Mouse (Mus musculus) layer of hippocampus, adult 18-20 months (tissue): ENCODE data around the gene Rb1. TPM values are rescaled to one million over a fixed set of nuclear protein-coding genes. Genes with fewer than 3 reads are reported as not detected.

ENCODE experiments used
- DNase-seq, 2 experiments: peaks; one replicate each; pipeline ENCODE4 v3.0.0; 2022; ENCODE audit warnings: low spot score in 2 of 2
- total RNA-seq, 2 experiments: library from RNA; stranded (reverse); gene quantifications; 2 replicates each; pipeline ENCODE4 v1.2.3; 2021

The Rb1 gene
- total RNA-seq, 2 experiments from 2014 or later = 32.8 to 37.1 TPM

DNA sequence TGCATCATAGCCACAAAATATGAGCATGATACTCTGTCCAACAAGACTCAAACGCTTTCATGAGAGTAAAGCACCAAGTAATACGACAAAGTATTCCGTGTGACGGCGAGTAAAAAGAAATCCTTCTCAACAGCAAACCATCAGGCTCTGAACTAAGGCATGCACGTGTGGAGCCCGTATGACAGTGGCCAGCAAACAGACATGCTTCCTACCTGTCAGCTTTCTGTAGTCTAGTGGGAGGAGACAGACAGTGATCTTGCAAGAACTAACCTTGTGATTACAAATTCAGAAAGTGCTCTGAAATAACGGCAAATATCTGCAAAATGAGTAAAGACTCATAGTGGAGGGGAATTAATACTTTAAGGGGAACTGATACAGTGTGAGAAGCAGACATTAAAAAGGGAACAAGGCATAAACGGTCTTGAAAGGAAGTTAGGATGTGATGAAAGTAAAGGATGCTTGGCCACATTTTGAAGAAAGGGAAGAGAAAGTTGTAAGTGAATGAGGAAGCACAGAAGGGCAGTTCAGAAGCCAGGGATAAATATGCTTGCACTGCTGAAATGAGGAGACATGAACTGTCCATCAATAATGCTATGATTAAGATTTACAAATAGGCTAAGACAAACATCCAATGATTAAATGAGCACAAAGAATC lies 103.2 kb downstream of the Rb1 start:
- DNase-seq = no peak

DNA sequence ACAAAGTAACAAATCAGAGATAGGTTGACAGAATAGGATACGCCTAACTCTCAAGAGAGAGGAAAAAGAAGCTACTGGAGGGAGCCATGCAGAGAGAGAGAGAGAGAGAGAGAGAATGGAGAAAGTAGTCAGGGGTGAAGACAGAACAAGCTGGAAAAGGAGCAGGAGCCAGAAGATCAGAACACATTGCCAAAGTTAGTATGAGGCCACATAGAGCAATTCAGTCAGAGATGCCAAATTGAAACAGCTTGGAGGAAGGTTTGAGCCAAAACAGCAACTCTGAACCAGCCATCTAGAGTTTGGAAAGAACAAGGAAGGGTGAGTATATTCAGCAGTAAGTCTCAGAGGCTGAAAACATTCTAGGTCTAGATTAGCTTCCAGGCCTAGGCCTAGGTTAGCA lies 108.6 kb downstream of the Rb1 start:
- DNase-seq = peak in 1 of 2 experiments; percentile 45

DNA sequence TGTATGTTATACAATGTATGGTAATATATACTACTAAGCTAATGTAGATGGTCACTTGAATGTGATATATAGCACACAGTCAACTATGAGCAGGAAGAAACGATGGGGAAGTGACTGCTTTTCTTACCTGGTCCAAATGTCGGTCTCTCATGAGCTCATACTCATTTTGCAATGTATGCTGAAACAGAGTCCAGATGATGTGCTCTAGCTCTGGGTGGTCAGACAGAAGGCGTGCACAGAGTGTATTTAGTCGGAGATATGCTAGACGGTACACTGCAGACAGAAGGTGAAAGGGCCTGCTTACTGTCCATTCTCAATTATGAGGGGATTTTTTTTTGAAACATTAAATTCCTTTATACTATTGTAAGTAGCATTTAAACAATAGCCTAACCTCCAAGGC lies 114.1 kb downstream of the Rb1 start:
- no peak for DNase-seq

DNA sequence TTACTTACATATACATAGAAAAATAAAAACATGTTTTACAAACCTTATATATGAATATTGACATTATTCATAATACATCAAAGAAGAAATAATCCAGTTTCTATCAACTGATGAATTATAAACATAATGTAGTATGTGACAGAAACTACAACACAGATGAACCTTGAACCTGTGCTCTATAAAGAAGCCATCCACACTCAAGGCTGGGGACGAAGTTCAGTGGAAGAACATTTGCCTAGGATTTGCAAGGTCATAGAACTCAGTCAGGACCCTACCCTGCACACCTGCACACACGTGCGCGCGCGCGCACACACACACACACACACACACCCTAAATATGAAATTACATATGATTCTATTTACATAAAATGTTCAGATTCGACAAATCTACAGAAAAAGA lies 115.4 kb downstream of the Rb1 start:
- DNase-seq = no peak

DNA sequence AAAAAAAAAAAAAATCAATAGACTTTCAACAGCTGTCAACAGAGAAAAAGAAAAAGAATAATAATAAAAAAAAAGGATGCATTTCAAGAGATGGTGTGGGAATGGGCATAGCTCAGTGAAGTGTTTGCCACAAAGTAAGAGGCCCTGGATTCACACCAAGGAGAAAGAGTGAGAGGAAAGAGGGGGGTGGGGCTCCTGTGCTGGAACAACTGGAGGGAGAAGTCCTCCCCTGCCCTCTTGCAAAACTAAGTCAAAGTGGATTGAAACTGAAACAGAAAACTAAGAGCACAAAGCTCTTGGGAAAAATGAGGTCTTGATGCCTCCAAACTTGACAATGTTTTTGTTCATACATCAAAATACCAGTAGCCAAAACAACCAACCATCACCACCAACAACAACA lies 116.4 kb downstream of the Rb1 start:
- DNase-seq = no peak

DNA sequence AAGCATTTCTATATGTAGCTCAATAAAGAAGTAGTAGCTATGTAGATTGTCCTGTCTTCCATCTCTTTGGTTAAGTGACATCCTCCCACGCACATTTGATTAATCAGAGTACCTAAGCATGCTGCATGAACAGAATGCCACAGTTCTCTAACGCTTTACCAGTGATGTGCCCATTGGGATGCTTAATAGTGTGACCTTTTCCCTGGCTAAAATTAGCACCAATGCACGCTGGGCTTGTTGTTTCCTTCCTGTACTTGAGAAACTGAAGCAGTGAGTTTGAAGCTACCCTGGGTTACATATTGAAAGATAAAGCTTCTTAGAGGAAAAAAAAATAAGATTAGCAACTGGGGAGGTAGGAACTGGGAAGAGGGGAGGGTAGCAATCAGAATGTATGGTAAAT lies 121.6 kb downstream of the Rb1 start:
- no peak for DNase-seq

DNA sequence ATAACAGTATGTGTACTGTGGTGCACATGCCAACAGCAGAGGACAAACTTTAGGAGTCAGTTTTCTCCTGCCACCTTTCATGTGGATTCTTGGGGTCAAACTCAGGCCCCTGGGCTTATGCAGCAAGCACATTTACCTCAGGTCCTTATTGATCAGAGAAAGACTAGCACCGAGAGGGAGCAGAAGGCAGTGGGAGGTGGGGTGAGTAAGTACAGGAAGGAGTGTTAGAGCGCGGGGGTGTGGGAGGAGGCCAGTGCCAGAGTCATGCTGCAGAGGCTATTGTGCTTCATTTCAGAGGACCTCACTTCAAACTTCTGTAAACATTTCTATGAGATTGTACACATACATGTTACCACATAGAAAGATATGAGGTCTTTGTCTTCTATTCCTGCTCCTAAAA lies 124.2 kb downstream of the Rb1 start:
- DNase-seq = peak in 1 of 2 experiments; percentile 54

DNA sequence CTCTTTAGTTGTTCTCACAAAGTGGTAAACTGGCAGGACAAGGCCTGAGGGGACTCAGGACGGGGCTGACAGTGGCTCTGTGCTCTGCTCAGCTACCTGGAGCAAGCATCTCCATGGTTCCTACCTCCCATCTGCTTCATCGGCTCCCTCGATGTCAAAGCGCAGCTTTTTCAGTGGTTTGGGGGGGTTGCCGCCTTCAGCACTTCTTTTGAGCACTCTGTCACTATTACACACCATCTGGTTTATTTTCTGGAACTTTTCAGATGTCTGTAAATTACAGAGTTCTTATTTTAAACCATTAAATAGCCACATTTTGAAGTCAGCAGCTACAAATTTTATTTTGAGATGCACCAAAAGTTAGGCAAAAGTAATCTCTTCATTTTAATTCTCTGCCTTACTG lies 126.6 kb downstream of the Rb1 start:
- DNase-seq = peak in 1 of 2 experiments; percentile 70

DNA sequence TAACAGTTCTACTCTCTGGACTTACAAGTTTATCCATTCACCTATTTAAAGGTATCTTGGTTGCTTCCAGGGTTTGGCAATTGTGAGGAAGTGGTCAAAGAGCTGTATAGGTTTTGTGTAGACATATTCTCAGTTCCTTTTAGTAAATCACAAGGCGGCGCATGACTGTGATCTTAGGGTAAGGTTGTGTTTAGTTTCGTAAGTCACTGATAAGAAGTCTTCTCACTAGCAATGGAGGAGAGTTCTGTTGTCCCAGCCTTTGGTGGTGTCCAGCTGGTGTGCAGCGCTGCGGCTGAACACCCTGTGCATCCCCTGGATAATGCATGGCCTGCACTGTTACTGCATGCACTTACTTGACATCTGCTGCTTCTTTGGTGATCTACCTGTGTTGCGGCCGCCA lies 138.7 kb downstream of the Rb1 start:
- DNase-seq = no peak

DNA sequence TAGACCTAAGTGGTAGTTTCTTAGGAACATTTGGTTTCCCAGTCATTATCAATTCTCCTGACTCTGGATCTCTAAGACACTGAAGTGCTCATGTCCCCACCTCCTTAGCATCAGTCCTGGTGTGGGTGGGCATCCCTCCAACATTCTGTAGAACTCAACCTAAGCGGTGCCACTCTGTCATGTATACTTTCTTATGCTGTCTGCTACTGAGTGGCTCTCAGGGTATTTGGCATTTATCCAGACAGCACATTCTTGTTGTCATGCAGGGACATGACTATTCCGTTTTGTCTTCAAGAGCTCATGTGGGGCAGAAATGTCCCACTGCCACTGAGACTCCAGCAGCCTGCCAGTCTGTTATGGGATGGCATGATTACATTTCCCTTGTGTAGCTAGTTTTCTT lies 144.5 kb downstream of the Rb1 start:
- no peak for DNase-seq

DNA sequence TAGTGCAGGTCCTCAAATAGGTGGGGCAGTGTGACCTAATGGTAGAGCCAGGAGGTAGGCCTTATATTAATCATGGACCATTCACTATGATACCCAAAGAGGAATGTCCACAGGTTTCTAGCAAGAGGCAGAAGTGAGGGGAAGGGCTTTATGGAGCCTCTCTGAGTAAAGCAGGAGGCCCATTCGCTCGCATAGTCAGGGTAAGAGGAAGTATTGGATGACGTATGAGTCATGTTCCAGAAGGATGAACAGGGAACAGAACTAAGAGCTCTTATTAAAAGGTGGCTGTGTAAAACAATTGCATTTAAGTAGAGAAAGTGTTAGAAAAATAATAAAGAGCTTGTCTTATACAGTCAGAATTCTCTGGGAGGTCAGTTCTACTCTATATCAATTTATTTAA lies 145.0 kb downstream of the Rb1 start:
- DNase-seq = no peak

DNA sequence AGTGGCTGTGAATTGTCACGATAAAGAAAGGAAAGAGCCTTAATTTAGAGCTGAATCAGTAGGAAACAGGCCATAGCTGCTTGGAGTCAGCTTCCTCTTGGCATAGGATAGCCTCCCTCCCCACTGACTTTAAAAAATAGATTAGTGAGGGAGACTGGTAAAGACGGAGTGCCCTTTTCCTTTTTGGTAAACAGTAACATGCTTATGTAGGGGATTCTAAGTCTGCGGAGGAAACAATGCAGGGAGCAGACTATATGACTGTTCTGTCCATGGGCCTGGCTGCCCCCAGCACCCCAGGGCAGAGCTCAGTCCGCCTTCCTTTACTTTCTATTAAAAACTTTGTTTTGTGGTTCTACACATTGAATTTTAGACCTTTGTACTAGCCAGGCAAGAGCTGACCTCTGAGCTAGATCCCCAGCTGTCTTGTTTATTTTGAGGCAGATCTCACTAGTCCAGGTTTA lies 146.4 kb downstream of the Rb1 start:
- DNase-seq = no peak

DNA sequence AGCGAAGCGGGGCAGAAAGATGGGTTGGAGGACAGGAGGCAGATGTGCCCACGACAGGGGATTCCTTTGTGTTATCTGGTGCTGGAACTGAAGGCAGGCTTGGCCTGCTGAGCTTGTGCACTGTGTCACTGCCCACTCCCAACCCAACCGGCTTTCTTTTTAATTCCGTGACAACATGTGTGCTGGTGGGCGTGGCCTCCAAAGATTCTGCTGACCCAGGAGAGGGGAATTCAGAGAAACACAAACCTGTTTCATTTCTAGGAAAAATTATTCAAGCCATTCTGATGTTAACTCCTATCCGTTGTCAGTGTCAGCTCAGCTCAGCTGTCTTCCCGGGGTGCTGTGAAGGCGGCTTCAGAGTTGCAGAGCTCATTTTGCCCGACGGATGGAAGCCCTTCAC lies 147.7 kb downstream of the Rb1 start:
- DNase-seq = no peak

DNA sequence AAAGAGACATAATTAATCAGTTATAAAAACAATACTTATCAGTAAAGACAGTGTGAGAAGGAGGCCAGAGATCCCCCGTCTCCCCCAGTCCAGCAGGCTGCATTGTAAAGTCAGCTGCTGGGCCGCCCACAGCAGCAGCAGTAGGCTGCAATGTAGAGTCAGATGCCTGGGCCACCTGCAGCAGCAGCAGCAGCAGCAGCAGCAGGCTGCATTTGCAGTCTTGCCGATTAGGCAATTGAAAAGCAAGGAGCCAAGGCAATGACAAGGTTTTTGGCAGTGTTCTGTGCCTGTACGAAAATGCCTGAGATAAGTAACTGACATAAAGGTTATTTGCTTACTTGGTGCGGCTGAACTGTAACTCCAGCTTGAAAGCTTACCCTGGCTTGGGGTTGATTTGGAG lies 149.4 kb downstream of the Rb1 start:
- no peak for DNase-seq

DNA sequence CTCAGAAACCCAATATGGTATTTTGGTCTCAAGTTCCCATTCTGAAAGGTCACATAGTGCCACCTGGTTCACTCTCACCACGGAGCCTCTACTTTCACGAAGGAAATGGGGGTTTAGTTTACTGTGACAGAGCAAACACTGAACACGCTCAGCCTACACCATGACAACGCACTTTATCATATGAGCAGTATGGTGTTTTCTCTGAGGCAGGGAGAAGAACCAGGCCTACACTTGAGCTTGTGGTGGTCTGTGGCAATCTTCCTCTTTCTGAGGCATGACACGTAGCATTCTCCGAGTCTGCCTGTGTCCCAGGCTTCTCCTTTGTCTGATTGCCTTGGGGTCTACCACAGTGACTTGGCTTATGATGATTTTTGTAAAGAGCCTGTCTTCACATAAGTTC lies 149.8 kb downstream of the Rb1 start:
- DNase-seq = no peak

DNA sequence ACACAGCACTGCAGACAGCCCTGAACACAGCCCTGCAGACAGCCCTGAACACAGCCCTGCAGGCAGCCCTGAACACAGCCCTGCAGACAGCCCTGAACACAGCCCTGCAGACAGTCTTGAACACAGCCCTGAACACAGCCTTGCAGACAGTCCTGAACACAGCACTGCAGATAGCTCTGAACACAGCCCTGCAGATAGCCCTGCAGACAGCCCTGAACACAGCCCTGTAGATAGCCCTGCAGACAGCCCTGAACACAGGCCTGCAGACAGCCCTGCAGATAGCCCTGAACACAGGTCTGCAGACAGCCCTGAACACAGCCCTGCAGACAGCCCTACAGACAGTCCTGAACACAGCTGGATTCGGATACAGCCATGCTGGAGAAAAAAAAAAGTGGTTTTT lies 150.6 kb downstream of the Rb1 start:
- no peak for DNase-seq

DNA sequence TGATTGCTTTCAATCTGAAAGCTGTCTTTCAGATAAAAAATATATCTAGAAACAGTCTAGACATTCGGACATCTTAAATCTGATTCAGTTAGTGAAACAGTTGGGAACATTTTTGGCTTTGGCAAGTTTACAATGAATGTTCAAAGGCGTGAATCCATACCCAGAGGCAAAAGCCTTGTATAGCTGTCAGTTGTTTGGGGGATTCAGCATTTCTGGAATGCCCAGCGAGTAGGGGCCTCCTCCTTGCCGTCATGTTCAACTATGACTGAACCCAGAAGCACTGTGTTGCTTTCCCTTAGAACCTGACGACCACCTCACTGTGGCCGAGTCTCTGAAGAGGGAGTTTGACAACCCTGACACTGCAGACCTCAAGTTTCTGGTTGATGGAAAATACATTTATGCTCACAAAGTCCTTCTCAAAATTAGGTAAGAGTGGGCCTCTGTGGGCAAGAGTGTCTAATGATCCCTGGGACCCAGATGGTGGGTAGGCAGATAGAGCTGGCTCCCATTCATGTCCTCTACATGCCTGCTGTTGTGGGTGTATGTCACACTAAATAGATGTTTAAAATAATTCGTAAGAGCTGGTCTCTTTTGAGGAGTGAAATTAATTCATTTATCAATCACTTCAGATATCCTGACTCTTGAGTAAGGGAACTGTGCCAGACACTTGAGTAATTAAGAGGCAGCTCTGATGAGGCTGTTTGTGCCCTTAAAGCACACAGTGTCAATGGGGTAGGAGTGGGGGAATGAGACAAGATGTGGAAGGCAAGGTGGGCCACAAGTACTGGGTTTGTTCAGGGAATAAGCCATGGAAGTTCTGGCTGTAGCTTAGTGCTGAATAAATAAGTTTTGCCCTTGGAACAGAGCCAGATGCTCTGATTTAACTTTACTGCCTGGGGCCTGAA lies 151.3 kb downstream of the Rb1 start:
- peak; percentile 72 to 86 for DNase-seq

DNA sequence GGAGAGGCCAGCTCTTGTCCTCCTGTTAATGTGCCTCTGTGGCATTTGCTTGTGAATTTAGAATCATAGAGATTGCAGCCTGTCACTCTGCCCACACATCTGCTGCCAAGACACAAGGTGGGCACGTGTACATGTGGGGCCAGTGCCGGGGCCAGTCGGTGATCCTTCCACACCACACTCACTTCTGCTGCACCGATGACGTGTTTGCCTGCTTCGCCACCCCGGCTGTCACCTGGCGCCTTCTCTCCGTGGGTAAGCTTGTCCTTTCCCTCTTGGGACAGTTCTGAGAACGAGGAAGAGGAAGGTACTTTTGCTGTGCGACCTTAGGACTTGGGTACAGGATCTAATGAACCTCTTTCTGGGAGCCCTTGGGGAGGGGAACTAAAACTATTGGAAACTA lies 152.0 kb downstream of the Rb1 start:
- no peak for DNase-seq

DNA sequence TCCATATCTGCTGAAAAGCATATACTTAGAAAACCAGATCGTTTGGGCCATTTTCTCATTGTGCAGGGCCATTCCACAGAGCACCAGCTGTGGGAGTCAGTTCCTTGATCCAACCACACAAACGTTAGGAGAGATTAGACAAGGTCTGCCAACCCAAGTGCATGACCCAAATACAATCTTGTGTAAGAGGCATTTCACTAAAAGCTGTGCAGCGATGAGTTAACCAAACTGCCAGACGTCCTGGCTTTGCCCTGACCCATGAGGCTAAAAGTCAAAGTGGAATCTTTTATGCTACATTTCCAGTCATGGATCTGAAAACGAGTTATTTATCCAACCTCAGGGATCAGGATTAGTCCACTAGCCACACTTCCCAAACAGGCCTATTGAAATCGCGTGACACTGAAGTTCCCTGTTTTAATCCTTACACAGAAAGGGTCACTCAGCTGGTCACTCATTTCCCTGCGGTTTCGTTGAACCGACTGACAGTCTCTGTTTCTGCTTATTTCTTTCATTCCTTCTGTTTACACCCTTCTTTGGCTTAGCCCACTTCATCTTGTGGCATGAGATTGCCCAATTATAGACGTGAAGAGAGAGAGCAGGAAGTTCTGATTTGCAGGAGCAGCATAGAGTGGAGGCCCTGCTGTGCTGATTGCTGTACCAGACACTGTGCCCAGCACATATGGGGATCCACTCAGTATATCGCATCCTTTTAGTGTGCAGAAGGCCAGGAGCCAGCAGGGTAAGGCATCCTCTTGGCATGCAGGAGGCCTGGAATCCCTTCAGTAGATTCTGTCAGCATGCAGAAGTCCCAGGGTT lies 153.2 kb downstream of the Rb1 start:
- no peak for DNase-seq

DNA sequence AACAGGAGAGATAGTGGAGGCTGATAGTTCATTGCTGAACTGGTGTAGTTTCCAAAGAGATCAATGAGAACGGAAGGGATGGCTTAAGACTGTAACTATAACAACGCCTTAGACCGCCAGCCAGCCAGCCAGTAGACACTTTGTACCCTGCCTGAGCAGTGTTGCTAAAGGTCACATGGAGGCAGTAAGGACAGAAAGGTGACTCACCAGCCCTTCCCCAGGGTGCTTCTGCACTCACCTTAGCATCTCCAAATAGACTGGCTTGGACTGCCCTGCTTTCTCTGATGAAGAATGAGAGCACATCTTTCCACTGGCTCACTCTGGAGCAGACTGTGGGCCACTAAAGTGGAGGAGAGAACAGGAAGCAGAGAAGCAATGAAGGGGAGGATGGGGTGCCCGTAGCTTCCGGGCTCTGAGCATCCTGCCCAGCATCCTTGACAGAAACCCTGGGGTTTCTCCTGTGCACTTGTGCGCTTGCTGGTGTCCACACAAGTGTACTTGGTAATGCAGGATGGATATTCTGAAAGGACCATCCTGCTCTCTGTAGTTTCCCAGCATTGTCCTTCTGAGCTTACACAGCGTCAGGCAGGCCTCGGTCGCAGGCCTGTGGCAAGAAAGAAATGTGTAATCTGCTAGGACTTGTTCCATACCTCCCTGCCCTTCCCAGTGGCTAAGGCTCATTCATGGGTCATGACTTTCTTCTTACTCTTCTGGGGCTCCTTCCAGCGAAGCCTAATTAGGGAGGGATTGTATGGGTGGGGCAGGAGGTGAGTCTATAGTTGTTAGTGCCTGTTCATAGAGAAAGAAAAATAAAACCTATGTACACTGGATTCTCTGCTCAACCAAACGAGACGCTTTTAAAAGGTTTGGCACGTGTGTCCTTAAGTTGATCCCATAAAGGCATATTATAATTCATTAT lies 155.4 kb downstream of the Rb1 start:
- no peak for DNase-seq

DNA sequence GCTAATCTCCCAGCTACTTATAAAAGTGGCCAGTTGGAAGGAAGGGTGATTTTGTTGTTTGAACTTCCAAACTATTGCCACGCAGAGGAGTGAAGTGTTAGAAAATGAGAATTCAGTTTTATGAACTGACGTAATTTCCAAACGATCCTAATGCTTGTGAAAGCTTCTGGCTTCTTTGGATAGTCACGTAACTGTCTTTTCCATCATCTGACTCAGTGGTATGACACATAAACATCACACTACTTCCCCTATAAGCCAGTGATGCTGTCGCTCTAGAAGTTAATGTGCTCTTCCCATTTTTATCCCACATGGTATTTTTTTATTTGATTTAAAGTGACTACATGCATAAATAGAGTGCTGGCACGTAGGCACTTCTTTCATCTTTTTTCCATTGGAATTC lies 157.0 kb downstream of the Rb1 start:
- no peak for DNase-seq
